Mouse (Mus musculus): ENCODE data around the gene Cacna1d. TPM values are rescaled to one million over a fixed set of nuclear protein-coding genes. Genes with fewer than 3 reads are reported as not detected.
A peak's percentile ranks its signal among the peaks of the same experiment; 100 is the strongest.

Gene Cacna1d
- polyA plus RNA-seq, 1 experiment from 2014 or later = 0.89 TPM

GRCm38 (mm10) chr14:30017794-30018462, 473.3 kb downstream of the Cacna1d start:
- Histone ChIP-seq H3K27ac (ENCODE audit: low read depth, low read length) (no peak overlapping the region), H3K9me3 (ENCODE audit: control insufficient read depth, low read length) (no peaks in the 10 kb centered on the region), H3K4me1 (ENCODE audit: control insufficient read depth, insufficient read depth, low read length) (no peaks in the 10 kb centered on the region), H3K4me3 (ENCODE audit: low read depth, low read length) (no peak overlapping the region), H3K4me2 (no peak overlapping the region), H3K27me3 (ENCODE audit: control insufficient read depth, insufficient read depth, low read length) (no peaks in the 10 kb centered on the region), H3K9ac (ENCODE audit: low read length) (no peak overlapping the region), H3K36me3 (ENCODE audit: control insufficient read depth, insufficient read depth, low read length) (no peaks in the 10 kb centered on the region)
- ATAC-seq (ENCODE audit: low FRiP score) (no peak), DNase-seq (ENCODE audit: low spot score, missing footprints) (no peak)
- 88% methylated on average over 8 of the region's 8 CpGs for WGBS

DNA sequence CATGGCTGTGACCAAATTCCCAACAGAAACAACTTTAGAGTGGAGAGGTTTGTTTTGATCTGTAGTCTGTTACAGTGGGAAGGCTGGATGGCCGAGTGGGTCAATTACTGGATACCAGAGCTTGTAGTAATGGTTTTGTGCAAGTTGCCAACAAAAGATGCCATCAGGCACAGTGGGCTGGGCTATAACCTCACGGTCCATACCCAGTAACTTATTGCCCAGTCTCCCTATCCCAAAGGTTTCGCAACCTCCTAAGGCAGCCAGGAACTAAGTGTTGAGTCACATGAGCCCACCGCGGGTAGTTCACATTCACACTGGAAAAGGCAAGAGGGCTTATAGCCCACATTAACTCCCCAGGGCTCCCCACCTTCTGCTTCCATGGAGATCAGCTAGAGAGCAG, 474.6 kb downstream of the Cacna1d start:
- DNase-seq (ENCODE audit: low spot score, missing footprints) (no peak), ATAC-seq (ENCODE audit: low FRiP score) (no peak)
- 83% methylated on average over 5 of the region's 5 CpGs for WGBS

DNA sequence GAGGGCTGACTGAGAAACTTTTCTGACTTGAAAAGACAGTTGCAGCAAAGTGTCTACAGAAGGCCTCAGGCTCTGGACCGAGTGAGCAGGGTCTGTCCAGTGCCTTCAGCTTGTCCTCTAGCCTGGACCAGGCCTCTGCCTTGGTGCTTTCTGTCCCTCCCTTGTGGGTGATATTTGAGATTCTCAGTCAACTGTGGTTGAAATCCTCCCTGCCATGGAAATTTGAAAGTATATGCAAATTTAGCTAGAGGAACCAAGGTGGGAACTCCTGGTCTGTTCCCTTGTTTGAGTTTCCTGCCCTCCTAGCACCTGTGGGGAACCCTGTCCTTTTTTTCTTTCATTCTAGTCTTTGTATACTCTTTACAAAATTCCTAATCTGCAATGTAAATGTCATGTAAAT, 476.2 kb downstream of the Cacna1d start:
- no peaks in the 10 kb centered on the region for H3K9me3 ChIP-seq (ENCODE audit: control insufficient read depth, low read length)
- WGBS = 60% methylated on average over 1 of the region's 1 CpGs
- H3K9ac ChIP-seq (ENCODE audit: low read length) = no peak overlapping the region
- DNase-seq (ENCODE audit: low spot score, missing footprints) (peak; percentile 57), ATAC-seq (ENCODE audit: low FRiP score) (no peak)
- H3K36me3 ChIP-seq (ENCODE audit: control insufficient read depth, insufficient read depth, low read length) = no peaks in the 10 kb centered on the region
- H3K4me2 ChIP-seq = no peak overlapping the region
- H3K4me1 ChIP-seq (ENCODE audit: control insufficient read depth, insufficient read depth, low read length) = no peaks in the 10 kb centered on the region
- no peak overlapping the region for H3K4me3 ChIP-seq (ENCODE audit: low read depth, low read length)
- no peaks in the 10 kb centered on the region for H3K27me3 ChIP-seq (ENCODE audit: control insufficient read depth, insufficient read depth, low read length)
- no peak overlapping the region for H3K27ac ChIP-seq (ENCODE audit: low read depth, low read length)

More for the DNA sequence above, 474.6 kb downstream of the Cacna1d start:
- Histone ChIP-seq H3K27me3 (ENCODE audit: control insufficient read depth, insufficient read depth, low read length) (no peaks in the 10 kb centered on the region), H3K9me3 (ENCODE audit: control insufficient read depth, low read length) (no peaks in the 10 kb centered on the region), H3K4me3 (ENCODE audit: low read depth, low read length) (no peak overlapping the region), H3K4me2 (no peak overlapping the region), H3K36me3 (ENCODE audit: control insufficient read depth, insufficient read depth, low read length) (no peaks in the 10 kb centered on the region), H3K4me1 (ENCODE audit: control insufficient read depth, insufficient read depth, low read length) (no peaks in the 10 kb centered on the region), H3K9ac (ENCODE audit: low read length) (no peak overlapping the region), H3K27ac (ENCODE audit: low read depth, low read length) (no peak overlapping the region)

GRCm38 (mm10) chr14:30014487-30014886, 476.8 kb downstream of the Cacna1d start:
- Histone ChIP-seq H3K9ac (ENCODE audit: low read length) (no peak overlapping the region), H3K4me1 (ENCODE audit: control insufficient read depth, insufficient read depth, low read length) (no peaks in the 10 kb centered on the region), H3K4me3 (ENCODE audit: low read depth, low read length) (no peak overlapping the region), H3K27me3 (ENCODE audit: control insufficient read depth, insufficient read depth, low read length) (no peaks in the 10 kb centered on the region), H3K36me3 (ENCODE audit: control insufficient read depth, insufficient read depth, low read length) (no peaks in the 10 kb centered on the region), H3K27ac (ENCODE audit: low read depth, low read length) (no peak overlapping the region), H3K9me3 (ENCODE audit: control insufficient read depth, low read length) (no peaks in the 10 kb centered on the region), H3K4me2 (no peak overlapping the region)
- 76% methylated on average over 10 of the region's 10 CpGs for WGBS
- no peak for DNase-seq (ENCODE audit: low spot score, missing footprints)
- ATAC-seq (ENCODE audit: low FRiP score) = no peak

- no peaks in the 10 kb centered on the region for H3K36me3 ChIP-seq (ENCODE audit: control insufficient read depth, insufficient read depth, low read length)
- ATAC-seq (ENCODE audit: low FRiP score) (no peak), DNase-seq (ENCODE audit: low spot score, missing footprints) (peak; percentile 2)
- WGBS = 87% methylated on average over 10 of the region's 10 CpGs
- 0 out of 2 replicates have a peak, but pooled peaks cover 2% of the 10 kb centered on the region for H3K4me1 ChIP-seq (ENCODE audit: control insufficient read depth, insufficient read depth, low read length)
- H3K9me3 ChIP-seq (ENCODE audit: control insufficient read depth, low read length) = no peaks in the 10 kb centered on the region
- H3K4me2 ChIP-seq = no peak overlapping the region
- H3K27me3 ChIP-seq (ENCODE audit: control insufficient read depth, insufficient read depth, low read length) = peaks cover 8% of the 10 kb centered on the region; the same call in 1 of the 2 replicates
- H3K9ac ChIP-seq (ENCODE audit: low read length) = no peak overlapping the region
- H3K27ac ChIP-seq (ENCODE audit: low read depth, low read length) = no peak overlapping the region
- no peak overlapping the region for H3K4me3 ChIP-seq (ENCODE audit: low read depth, low read length)
Measured at GRCm38 (mm10) chr14:30011886-30012560, 479.2 kb downstream of the Cacna1d start.

GRCm38 (mm10) chr14:30009864-30010560, 481.2 kb downstream of the Cacna1d start:
- Histone ChIP-seq H3K4me2 (no peak overlapping the region), H3K4me1 (ENCODE audit: control insufficient read depth, insufficient read depth, low read length) (0 out of 2 replicates have a peak, but pooled peaks cover 2% of the 10 kb centered on the region), H3K27me3 (ENCODE audit: control insufficient read depth, insufficient read depth, low read length) (peaks cover 8% of the 10 kb centered on the region; the same call in 1 of the 2 replicates), H3K27ac (ENCODE audit: low read depth, low read length) (no peak overlapping the region), H3K4me3 (ENCODE audit: low read depth, low read length) (no peak overlapping the region), H3K9ac (ENCODE audit: low read length) (no peak overlapping the region), H3K36me3 (ENCODE audit: control insufficient read depth, insufficient read depth, low read length) (no peaks in the 10 kb centered on the region), H3K9me3 (ENCODE audit: control insufficient read depth, low read length) (no peaks in the 10 kb centered on the region)
- 81% methylated on average over 10 of the region's 10 CpGs for WGBS
- ATAC-seq (ENCODE audit: low FRiP score) = no peak
- peak; percentile 69 for DNase-seq (ENCODE audit: low spot score, missing footprints)

DNA sequence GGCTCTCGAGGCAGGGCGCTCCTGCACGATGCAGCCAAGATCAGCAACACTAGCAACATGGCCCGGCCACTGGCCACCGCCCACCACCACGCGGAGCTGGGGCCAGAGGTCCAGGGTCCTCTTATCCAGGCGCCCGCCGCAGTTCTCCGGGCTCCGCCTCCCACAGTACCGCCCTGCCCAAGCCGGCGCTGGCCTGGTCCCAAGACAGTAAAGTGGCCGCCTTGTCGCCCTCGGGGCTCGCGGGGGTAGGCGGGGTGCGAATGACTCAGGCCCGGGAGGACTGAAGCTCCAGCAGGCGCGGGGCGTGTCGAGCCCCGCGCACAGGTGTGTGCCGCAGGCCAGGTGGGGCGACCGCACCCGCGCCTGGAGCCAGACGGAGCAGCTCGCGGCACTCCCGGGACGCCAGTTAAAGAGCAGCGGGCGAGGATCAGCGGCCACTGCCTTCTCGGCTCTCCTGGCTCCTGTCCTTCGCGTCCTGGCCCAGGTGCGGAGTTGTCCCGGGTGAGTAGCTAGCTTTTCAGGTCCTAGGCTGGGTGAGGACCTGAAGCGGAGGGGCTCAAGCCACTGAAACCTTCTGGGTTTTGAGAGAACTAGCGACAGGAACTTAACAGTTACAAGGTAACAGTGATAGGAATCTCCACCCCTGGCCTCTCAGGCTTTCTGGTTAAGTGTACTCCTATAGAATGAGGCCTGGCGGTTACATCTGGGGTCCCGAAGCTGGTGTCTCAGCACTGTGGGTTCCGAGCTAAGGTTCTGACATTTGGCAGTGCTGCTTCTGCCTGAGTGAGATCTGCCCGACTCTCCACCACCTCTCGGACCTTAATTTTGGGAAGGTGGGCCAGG, 482.3 kb downstream of the Cacna1d start, which contains the start of the genes Il17rb and Chdh:
TSS of gene Il17rb (minus strand) at position 164 of the 843 bp plus-strand sequence.
TSS of gene Chdh (plus strand) at position 291 of the 843 bp plus-strand sequence.
- H3K4me1 ChIP-seq (ENCODE audit: control insufficient read depth, insufficient read depth, low read length) = 0 out of 2 replicates have a peak, but pooled peaks cover 2% of the 10 kb centered on the region
- no peak within 1 kb of the TSS for H3K27ac ChIP-seq (ENCODE audit: low read depth, low read length)
- H3K4me2 ChIP-seq = peak within 1 kb of the TSS; percentile 76
- H3K4me3 ChIP-seq (ENCODE audit: low read depth, low read length) = peak within 1 kb of the TSS; percentile 33
- H3K27me3 ChIP-seq (ENCODE audit: control insufficient read depth, insufficient read depth, low read length) = peaks cover 8% of the 10 kb centered on the region; the same call in 1 of the 2 replicates
- DNase-seq (ENCODE audit: low spot score, missing footprints) (peak; percentile 91), ATAC-seq (ENCODE audit: low FRiP score) (peak; percentile 69)
- WGBS = 12% methylated on average over 46 of the region's 54 CpGs
- no peaks in the 10 kb centered on the region for H3K9me3 ChIP-seq (ENCODE audit: control insufficient read depth, low read length)
- peak within 1 kb of the TSS; percentile 41 for H3K9ac ChIP-seq (ENCODE audit: low read length)
- no peaks in the 10 kb centered on the region for H3K36me3 ChIP-seq (ENCODE audit: control insufficient read depth, insufficient read depth, low read length)

- Histone ChIP-seq H3K4me1 (ENCODE audit: control insufficient read depth, insufficient read depth, low read length) (no peaks in the 10 kb centered on the region), H3K9me3 (ENCODE audit: control insufficient read depth, low read length) (no peaks in the 10 kb centered on the region), H3K27ac (ENCODE audit: low read depth, low read length) (no peak overlapping the region), H3K9ac (ENCODE audit: low read length) (no peak overlapping the region), H3K4me2 (no peak overlapping the region), H3K27me3 (ENCODE audit: control insufficient read depth, insufficient read depth, low read length) (no peaks in the 10 kb centered on the region), H3K4me3 (ENCODE audit: low read depth, low read length) (no peak overlapping the region), H3K36me3 (ENCODE audit: control insufficient read depth, insufficient read depth, low read length) (peaks cover 8% of the 10 kb centered on the region; the same call in 1 of the 2 replicates)
- DNase-seq (ENCODE audit: low spot score, missing footprints) (no peak), ATAC-seq (ENCODE audit: low FRiP score) (no peak)
- 94% methylated on average over 3 of the region's 3 CpGs for WGBS
Measured at GRCm38 (mm10) chr14:29999475-29999811, 491.8 kb downstream of the Cacna1d start.

Data from midbrain, embryonic 11.5 days (tissue).